Mouse (Mus musculus) heart, postnatal 36 days (tissue): ENCODE data around the gene Lyst. TPM values are rescaled to one million over a fixed set of nuclear protein-coding genes. Genes with fewer than 3 reads are reported as not detected.
"Not testable (repeated sequence)": the region's sequence is repeated elsewhere in the genome, so short reads cannot be mapped to it uniquely, and the experiment has no call there.

Experiments
- DNase-seq, 2 experiments: peaks; one replicate each; pipeline ENCODE4 v3.0.0; 2021 to 2022
- intact Hi-C: fragments of 180-260 bp; cut with DNase I; formaldehyde crosslinking; loops from one replicate; pipeline ENCODE4 v1.15.1; 2025
- total RNA-seq, 2 experiments: library from RNA; stranded (reverse); gene quantifications; 2 replicates each; pipeline ENCODE4 v1.2.3; 2021

Lyst gene
- 10 to 100 TPM in 1 of 2 experiments, 1 to 10 TPM in 1; 7.4 to 13.1 TPM for total RNA-seq

DNA sequence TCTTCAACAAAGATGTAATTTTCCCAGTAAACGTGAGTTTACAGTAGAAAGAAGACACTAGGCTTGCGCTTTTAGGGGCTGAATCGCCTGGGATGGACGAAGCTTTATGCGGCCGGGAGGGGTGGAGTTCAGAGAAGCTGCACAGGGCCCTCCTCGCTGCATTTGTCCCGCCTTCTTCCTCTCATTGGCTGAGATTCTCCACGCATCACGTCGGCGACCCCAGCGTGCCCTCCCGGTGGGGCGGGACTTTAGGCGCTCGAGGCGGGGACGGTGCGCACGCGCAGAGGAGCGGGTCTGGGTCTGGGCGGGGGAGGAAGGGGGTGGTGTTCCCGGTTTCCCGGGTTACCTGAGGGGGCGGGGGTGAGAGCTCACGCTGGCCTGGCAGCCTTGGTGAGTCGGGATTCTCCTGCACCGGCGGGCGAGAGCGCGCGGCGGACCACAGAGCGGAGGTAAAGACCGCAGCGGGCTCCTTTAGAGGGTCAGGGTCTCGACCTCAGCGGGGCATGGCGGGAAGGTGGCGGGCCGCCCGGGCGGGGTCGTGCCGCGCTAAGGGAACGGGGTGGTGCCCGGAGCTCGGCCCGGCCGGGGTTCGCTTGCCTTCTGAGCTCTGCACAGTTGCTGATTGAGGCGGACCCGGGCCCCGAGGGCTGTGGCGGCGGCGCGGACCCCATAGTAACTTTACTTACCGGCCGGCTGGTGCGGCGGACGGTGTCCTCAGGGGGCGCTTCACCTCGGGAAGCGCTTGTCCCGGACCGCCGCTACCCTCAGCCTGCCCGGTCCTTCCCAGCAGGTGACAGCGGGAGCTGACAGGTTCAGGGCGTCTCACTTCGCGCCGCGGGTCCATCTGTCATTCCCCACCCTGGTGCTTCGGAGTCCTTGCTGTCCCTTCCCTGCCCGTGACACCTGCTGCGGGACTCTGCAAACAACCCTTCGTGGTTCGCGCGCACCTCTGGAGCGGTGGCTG lies at the start of gene Lyst:
Gene Lyst, plus strand, starts transcription at position 350 of the 964 bp plus-strand sequence.
- peak; percentile 98 to 99 for DNase-seq
- intact Hi-C loops = loop anchor here (5.0 kb wide), 1 partner anchor 53 kb away; no protein-coding TSS in a partner anchor

DNA sequence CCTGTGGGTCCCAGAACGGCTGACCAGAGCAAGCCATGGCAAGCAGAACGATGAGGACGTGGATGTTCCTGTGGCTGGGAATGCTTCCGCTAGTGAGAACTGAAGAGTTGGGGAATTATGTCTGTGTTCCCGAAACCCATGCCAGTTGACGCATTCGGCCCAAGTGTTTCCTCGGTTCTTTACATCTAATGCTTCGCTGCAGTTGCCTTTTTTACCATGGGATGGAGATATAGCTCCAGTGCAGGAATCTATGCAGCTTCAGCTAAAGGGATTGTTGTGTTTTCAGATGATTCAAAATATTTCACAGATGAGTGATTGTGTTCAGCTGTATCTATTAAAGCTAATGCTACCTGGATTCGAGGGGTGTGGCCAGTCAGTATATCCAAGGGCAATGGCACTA lies 47.1 kb upstream of the Lyst start:
- intact Hi-C loops, DNase-seq: not testable (repeated sequence)

- intact Hi-C loops = no loop called here
- DNase-seq = no peak
These were observed 43.4 kb upstream of the Lyst start for GRCm38 (mm10) chr13:13546792-13547191.

DNA sequence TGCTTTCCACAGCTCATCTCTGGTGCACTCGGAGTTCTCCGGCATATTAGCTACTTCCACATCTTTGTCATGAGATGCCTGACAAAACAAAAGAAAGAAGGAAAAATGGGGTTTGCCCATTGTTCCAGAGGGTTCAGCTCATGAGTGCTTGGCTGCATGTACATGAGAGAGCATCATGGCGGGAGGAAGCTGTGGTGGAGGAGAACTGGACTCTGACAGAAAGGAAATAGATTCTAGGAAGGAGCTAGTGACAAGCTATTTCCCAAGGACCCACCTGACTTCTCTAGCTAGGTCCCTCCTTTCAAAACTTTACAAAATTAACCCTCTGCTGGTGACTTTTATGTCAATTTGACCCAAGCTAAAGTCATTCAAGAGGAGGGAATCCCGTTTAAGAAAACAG lies 42.3 kb upstream of the Lyst start:
- intact Hi-C loops = no loop called here
- no peak for DNase-seq

DNA sequence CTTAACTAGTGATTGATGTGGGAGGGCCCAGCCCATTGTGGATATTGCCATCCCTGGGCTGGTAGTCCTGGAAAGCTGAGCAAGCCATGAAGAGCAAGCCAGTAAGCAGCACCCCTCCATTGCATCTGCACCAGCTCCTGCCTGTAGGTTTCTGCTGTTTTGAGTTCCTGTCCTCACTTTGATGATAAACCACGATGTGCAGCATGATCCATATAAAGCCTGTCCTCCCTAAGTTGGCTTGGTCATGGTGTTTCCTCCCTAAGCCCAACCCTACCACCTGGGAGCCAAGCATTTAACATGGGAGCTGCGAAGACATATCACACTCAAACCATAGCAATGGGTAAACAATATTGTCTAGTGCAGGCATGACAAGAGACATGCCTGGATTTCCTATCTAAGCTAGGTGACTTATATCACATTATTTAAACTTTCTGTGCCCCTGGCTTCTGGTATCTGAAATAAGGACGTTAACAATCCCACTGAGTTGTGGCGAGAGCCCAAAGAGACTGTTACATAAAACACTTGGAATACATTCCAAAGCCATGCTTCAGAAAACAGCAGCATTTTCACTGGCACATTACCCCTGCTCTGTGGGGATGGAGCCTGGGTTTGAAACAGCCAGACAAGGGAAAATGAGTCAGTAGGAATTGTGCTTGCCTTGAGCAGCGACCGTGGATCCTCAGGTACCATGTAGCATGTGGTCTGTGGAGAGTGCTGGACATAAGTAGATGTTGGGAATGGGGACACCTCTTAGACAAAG lies 41.6 kb upstream of the Lyst start:
- intact Hi-C loops = no loop called here

GRCm38 (mm10) chr13:13549687-13550660 lies 40.2 kb upstream of the Lyst start:
- intact Hi-C loops = no loop called here

More for the DNA sequence above, 41.6 kb upstream of the Lyst start:
- DNase-seq = no peak

DNA sequence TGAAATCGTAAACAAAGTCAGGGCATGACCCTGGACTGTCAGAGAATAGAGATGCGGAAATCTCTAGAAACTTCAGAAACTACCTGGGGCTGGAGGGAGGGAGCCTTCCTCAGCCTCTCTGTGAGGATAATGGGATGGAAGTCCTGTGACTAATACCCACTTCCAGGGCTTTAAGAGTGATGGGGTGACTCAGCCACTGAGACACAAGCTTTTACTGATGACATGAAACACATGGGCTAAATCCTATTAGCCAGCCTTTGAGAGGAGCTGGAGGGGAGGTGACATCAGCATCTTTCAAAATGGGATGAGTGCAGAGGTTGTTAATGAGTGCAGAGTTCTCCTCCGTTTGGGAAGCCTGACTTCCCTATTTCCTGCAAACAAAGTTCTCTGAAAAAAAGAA lies 38.2 kb upstream of the Lyst start:
- no peak for DNase-seq
- intact Hi-C loops = no loop called here

More at GRCm38 (mm10) chr13:13549687-13550660, 40.2 kb upstream of the Lyst start:
- no peak for DNase-seq

DNA sequence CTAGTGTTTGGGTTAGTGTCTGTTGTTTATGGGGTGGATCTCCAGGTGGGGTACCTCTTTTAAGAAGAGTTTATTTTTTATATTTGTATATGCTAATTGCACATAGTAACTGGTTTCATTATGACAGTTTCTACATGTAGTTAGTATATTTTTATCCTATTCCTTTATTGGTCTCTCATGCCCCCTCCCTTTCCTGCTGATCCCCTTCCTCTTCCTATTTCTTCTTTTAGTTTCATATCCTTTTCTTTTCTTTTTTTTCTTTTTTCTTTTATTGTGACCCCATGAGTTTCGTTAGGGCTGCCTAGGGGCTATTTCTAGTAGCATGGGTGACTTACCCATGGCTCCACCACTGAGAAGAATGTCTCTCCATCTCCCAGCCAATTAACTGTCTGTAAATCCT lies 36.5 kb upstream of the Lyst start:
- no peak for DNase-seq
- intact Hi-C loops = no loop called here

GRCm38 (mm10) chr13:13555196-13555595 lies 35.0 kb upstream of the Lyst start:
- DNase-seq = no peak
- intact Hi-C loops = no loop called here

- no peak for DNase-seq
- intact Hi-C loops = no loop called here
These were observed 33.0 kb upstream of the Lyst start for GRCm38 (mm10) chr13:13557001-13557743.

DNA sequence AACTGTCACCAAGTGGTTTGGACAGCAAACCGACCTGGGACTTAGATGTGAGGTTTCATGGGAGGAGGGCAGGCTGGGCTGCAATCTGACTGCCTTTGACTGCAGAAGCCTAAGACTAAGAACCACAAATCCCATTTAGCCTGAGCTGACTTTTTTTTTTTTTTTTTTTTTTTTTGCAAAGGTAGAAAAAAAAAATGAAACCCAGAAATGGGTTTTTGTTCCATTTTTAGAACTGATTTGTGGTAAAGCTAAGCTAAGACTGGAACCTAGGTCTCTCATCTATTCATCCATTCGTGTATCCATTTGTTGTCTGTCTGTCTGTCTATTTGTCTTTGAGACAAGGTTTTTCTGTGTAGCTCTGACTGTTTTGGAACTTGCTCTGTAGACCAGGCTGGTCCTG lies 31.9 kb upstream of the Lyst start:
- no peak for DNase-seq
- intact Hi-C loops = no loop called here

DNA sequence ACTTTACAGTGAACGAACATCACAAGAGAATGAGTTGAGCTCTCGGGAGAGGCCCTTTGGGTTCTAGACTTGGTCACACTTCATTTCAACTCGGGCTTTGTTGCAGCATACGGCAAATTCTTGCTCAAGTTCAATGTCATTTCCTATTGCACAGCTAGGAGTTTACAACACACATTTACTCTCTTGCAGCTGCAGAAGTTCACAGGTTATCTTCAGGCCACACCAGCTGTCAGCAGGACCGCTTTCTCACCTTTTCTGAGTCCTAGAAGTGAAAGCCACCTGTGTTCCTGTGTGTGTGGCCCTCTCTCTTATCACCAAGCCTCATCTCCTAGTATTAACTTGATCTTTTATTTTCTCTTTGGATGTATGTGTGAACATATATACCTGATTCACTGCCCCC lies 31.3 kb upstream of the Lyst start:
- intact Hi-C loops = no loop called here
- no peak for DNase-seq

DNA sequence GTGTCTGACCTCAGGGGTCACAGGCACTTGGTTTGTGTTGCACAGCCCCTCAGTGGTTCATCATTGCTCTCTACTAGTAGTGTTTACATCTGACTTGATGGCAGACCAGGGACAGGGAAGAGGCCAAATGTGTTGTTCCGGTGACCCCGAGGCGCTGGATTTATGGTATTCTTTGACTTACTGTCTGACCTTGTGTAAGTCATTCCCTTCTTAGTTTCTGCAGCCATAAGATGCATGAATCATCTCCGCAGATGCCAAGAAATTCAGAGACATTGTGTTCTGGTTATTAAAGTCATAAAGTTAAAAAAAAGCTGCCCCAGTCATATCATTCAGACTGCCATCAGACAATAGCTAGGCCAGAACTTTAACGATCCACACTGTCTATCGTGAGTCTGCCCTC lies 27.6 kb upstream of the Lyst start:
- intact Hi-C loops = no loop called here
- DNase-seq = no peak

DNA sequence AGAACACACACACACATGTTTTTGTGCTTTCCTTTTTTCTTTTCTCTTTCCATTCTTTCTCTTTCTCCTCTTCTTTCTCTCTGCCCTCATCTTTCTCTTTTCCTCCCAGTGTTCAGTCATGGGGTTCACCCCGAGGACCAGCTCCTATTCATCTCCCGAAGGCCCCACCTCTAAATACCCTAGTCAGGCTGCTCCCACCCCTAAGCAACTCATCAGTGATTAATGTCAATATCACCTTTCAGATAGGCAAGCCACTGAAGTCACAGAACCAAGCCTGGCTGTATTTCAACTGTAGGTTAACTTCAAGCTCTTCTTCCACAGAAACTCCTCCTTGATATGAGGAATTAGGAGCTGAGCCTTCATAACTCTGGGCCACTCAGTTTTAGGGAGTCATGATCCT lies 26.1 kb upstream of the Lyst start:
- intact Hi-C loops = no loop called here
- DNase-seq = no peak

DNA sequence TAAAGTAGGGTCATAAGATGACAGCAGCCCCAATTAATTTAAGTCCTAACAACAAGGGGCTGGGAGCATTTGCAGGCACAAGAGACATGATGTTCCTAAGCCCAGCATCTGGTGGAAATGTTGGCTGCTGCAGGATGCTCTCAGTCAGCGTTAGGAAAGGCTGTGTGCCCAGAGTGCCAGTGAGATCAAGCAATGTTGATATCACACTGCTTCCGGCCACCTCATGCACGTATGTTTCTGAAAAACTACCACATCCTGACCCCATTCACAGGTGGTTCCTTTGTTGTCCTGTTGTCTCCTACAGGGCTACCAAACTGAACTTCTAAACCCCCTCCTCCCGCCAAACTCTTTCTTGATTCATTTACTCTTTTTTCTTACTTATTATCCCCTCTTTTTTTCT lies 25.7 kb upstream of the Lyst start:
- no peak for DNase-seq

DNA sequence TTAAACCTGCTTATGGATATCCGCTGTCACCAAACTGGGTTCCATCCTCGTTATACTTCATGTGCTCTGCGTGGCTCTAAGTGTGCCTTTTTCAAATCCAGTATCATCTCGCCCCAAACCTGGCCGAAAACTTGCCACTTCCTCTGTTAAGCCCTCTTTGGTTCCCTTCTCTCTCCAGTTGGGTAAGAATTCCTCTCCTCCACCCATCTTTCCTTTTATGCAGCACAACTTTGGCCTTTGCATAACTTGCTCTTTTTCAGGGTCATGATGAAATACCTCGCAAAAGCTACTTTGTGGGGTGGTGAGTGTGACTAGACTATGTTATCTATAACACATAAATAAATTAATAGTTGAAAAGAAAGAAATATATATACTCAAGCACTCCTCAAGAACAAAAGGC lies 22.6 kb upstream of the Lyst start:
- intact Hi-C loops = no loop called here
- DNase-seq = no peak

More for the DNA sequence above, 25.7 kb upstream of the Lyst start:
- intact Hi-C loops = no loop called here

GRCm38 (mm10) chr13:13568824-13569223 lies 21.4 kb upstream of the Lyst start:
- intact Hi-C loops = no loop called here
- DNase-seq = no peak

DNA sequence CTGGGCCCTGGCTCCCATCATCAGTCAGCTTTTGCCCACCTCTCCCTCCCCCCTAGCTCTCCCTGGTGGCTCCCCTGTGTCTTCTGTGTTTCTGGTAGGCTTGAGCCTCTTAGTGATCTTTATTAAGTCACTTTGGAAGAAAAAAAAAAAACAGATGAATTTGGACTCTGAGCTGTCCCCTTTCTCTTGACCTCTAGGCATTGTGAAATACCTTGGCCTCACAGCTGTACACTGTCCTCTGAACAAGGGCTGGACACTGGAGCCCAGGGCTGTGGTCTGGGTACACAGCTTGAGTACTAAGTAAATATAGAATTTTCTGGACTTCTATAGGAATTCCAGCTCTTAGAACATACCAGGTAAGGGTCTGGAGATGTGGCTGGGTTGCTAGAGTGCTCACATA lies 20.6 kb upstream of the Lyst start:
- DNase-seq = no peak
- intact Hi-C loops = no loop called here

DNA sequence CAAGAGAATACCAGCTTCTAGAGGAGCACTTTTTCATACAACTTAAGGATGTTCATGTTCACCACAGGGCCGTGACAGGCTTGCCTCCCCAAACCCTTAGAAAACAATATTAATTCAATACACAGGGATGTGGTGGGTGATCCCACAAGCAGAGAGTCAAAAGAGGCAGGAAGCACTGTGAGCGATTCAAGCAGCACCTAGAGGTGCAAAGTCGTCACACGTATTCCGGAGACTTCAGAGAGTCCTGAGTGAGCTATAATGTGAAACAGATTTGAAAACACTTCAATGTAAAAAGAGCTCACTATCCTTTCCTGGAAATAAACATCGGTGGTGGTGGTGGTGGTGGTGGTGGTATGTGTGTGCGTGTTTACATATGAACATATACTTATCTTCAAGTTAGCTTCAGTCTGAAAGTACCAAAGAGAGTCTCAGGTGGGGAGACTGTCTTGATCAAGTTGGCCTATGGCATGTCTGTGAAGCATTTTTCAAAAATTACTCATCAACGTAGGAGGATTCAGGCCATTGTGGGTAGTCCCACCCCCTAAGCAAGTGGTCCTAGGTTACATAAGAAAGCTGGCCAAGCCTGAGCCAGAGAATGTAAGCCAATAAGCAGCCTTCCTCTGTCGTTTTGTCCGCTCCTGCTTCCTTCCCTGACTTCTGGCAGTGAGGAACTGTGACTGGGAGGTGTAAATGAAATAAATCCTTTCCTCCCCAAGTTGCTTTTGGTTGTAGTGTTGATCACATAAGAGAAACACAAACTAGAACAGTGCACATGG lies 17.9 kb upstream of the Lyst start:
- intact Hi-C loops = no loop called here
- no peak for DNase-seq
